Mouse (Mus musculus): ENCODE results near the gene Me1. TPM values are rescaled to one million over a fixed set of nuclear protein-coding genes. Genes with fewer than 3 reads are reported as not detected.

Me1 gene
- 47.1 and 54.1 TPM in 2 replicates for polyA plus RNA-seq (2015; fragmentation: Nextera tagmentation; extraction: Ambion mirVana)

DNA sequence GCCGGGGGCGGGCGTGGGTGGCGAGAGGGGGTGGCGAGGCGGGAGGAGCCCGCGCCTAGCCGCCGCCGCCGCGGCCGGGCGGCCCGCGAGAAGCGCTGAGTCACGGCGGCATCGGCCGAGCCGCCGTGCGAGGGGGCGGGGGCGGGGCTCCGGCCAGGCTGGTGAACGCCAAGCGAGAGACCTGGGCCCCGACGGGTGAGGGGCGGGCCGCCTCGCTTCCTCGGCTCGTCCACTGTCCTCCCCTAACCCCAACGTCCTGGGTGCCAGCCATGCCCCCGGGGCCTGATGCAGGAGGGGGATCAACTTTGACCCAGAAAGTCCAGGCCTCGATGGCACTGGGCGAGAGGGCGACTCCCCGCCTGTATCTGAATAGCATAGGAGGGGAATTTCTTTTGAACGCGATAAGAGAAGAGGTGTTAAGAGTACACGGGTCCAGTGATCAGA, at the start of gene Me1:
Me1 (minus strand) TSS at position 136 of the 444 bp plus-strand sequence.
- H3K4me3 ChIP-seq (replicated peaks) = peak within 1 kb of the TSS; percentile 80
- no peaks in the 10 kb centered on the region for H3K36me3 ChIP-seq
- peak within 1 kb of the TSS; percentile 77 for H3K27ac ChIP-seq (replicated peaks)
- H3K9ac ChIP-seq (replicated peaks) = peak within 1 kb of the TSS; percentile 85
- peak; percentile 86 for ATAC-seq (ENCODE audit: low FRiP score)
- H3K27me3 ChIP-seq (replicated peaks) = no peaks in the 10 kb centered on the region
- 4% methylated on average over 12 of the region's 46 CpGs for WGBS
- H3K9me3 ChIP-seq (replicated peaks) = no peaks in the 10 kb centered on the region
- peak within 1 kb of the TSS; percentile 80 for H3K4me2 ChIP-seq
- H3K4me1 ChIP-seq = peaks cover 5% of the 10 kb centered on the region; the same call in 1 of the 2 replicates

DNA sequence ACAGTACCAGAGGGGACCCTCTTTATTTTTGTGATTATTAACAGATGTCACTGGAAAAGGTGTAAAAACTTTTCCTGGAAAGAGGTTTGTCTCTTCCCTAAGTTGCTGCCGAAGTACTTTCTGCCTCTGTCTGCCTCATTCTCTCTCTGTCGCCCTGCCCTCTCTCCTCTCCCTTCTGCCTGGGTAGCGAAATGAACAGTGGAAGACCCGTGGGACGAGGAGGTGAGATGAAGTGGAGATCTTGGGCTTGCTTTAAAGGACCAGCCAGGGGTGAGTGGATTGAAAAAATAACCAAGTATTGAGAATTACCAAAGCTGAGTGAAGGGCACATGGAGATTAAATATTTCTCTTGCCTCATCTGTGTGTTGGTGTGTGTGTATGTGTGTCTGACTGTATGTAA, 48.3 kb upstream of the Me1 start:
- Histone ChIP-seq H3K4me2 (peak overlapping the region; percentile 79), H3K4me1 (peaks cover 11% of the 10 kb centered on the region), H3K4me3 (replicated peaks) (peak overlapping the region; percentile 41), H3K36me3 (no peaks in the 10 kb centered on the region), H3K27me3 (replicated peaks) (no peaks in the 10 kb centered on the region), H3K9ac (replicated peaks) (peak overlapping the region; percentile 51; the same call in 1 of the 2 replicates), H3K27ac (replicated peaks) (no peak overlapping the region), H3K9me3 (replicated peaks) (no peaks in the 10 kb centered on the region)
- 43% methylated on average over 5 of the region's 5 CpGs for WGBS
- no peak for ATAC-seq (ENCODE audit: low FRiP score)

DNA sequence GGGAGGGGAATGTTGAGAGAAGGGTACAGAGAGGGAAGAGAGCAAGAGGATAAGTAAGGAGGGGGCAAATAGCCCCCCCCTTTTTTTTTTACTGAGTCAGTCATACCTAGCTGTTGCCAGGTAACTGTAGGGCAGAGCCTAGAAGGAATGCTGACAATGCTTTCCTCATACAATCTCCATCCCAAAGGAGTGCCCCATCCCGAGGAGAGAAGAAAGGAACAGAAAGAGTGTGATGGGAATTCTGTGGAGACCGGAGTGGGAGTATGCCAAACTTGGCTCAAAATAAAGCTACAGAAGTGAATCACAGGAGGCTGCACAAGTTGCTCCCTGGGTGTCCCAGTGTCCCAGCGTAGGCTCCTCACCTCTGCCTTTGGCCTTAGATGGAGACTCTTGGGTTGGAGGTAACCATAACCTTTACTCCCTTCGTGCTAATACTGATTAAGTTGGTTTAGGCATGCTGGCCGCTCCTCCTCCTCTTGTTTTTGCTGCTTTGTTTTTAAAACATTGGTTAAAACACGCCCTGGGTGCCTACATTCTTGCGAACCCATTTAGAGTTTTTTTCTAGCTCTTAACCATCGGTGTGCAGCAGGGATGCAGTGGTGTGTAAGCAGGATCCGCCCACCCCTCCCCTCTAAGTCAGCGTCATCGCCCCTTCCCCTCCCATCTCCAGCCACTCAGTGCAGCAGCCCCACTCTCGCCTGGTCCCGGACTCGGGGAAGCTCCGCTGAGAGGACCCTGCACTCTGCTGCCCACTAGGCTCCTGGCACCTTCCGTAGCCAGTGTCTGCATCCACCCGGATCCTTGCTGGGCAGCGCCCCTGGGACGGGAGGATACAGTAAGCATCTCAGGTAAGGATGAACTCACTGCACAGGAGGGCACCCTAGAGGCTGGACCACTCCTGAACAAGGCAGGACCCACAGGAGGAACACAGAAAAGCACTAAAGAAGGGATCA, 47.5 kb upstream of the Me1 start, which contains the start of gene Prss35:
Prss35 (plus strand) TSS at position 691 of the 953 bp plus-strand sequence.
- H3K9me3 ChIP-seq (replicated peaks) = no peaks in the 10 kb centered on the region
- no peaks in the 10 kb centered on the region for H3K27me3 ChIP-seq (replicated peaks)
- H3K9ac ChIP-seq (replicated peaks) = peak within 1 kb of the TSS; percentile 51
- peak within 1 kb of the TSS; percentile 41 for H3K4me3 ChIP-seq (replicated peaks)
- no peaks in the 10 kb centered on the region for H3K36me3 ChIP-seq
- no peak within 1 kb of the TSS for H3K27ac ChIP-seq (replicated peaks)
- peak; percentile 88 for ATAC-seq (ENCODE audit: low FRiP score)
- 2% methylated on average over 19 of the region's 19 CpGs for WGBS
- peaks cover 11% of the 10 kb centered on the region for H3K4me1 ChIP-seq
- peak within 1 kb of the TSS; percentile 79 for H3K4me2 ChIP-seq

- Histone ChIP-seq H3K27ac (replicated peaks) (no peak overlapping the region), H3K36me3 (no peaks in the 10 kb centered on the region), H3K4me3 (replicated peaks) (no peak overlapping the region), H3K27me3 (replicated peaks) (no peaks in the 10 kb centered on the region), H3K9me3 (replicated peaks) (no peaks in the 10 kb centered on the region), H3K4me2 (no peak overlapping the region), H3K9ac (replicated peaks) (no peak overlapping the region), H3K4me1 (peaks cover 11% of the 10 kb centered on the region)
- 25% methylated on average over 3 of the region's 3 CpGs for WGBS
- no peak for ATAC-seq (ENCODE audit: low FRiP score)
Measured at GRCm38 (mm10) chr9:86739971-86740370, 44.2 kb upstream of the Me1 start.

DNA sequence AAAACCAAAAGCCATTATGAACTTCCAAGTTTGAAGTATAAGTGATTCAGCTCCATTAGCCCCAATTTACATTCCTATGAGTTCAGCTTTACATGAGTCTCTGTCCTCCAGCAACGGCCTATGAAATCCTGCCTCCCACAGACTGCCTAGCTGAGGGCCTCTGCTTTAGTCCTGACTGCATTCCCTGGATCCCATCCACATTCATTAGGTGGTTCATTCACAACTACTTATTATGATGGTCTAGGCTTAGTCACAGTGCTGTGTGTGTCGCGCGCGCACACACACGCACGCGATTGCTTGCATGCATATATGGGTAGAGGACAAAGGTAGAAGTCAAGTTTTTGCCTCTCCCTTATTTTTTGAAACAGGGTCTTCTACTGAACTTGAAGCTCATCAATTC, 43.0 kb upstream of the Me1 start:
- Histone ChIP-seq H3K9ac (replicated peaks) (no peak overlapping the region), H3K4me1 (peaks cover 10% of the 10 kb centered on the region), H3K36me3 (no peaks in the 10 kb centered on the region), H3K27ac (replicated peaks) (no peak overlapping the region), H3K4me2 (no peak overlapping the region), H3K9me3 (replicated peaks) (no peaks in the 10 kb centered on the region), H3K27me3 (replicated peaks) (no peaks in the 10 kb centered on the region), H3K4me3 (replicated peaks) (no peak overlapping the region)
- no peak for ATAC-seq (ENCODE audit: low FRiP score)
- 94% methylated on average over 8 of the region's 8 CpGs for WGBS

- no peak overlapping the region for H3K4me3 ChIP-seq (replicated peaks)
- 89% methylated on average over 1 of the region's 1 CpGs for WGBS
- H3K27ac ChIP-seq (replicated peaks) = no peak overlapping the region
- no peak overlapping the region for H3K4me2 ChIP-seq
- no peaks in the 10 kb centered on the region for H3K27me3 ChIP-seq (replicated peaks)
- no peaks in the 10 kb centered on the region for H3K36me3 ChIP-seq
- H3K9ac ChIP-seq (replicated peaks) = no peak overlapping the region
- ATAC-seq (ENCODE audit: low FRiP score) = no peak
- peaks cover 3% of the 10 kb centered on the region for H3K4me1 ChIP-seq
- H3K9me3 ChIP-seq (replicated peaks) = no peaks in the 10 kb centered on the region
Measured at GRCm38 (mm10) chr9:86738067-86738466, 42.3 kb upstream of the Me1 start.

- Histone ChIP-seq H3K9ac (replicated peaks) (no peak overlapping the region), H3K4me1 (no peaks in the 10 kb centered on the region), H3K27ac (replicated peaks) (no peak overlapping the region), H3K36me3 (no peaks in the 10 kb centered on the region), H3K9me3 (replicated peaks) (no peaks in the 10 kb centered on the region), H3K4me2 (no peak overlapping the region), H3K27me3 (replicated peaks) (no peaks in the 10 kb centered on the region), H3K4me3 (replicated peaks) (no peak overlapping the region)
- ATAC-seq (ENCODE audit: low FRiP score) = no peak
- 95% methylated on average over 4 of the region's 4 CpGs for WGBS
Measured at GRCm38 (mm10) chr9:86736991-86737390, 41.2 kb upstream of the Me1 start.

GRCm38 (mm10) chr9:86734795-86735194, 39.0 kb upstream of the Me1 start:
- no peak for ATAC-seq (ENCODE audit: low FRiP score)
- no peak overlapping the region for H3K4me2 ChIP-seq
- 65% methylated on average over 9 of the region's 9 CpGs for WGBS
- no peak overlapping the region for H3K4me3 ChIP-seq (replicated peaks)
- H3K9me3 ChIP-seq (replicated peaks) = no peaks in the 10 kb centered on the region
- H3K9ac ChIP-seq (replicated peaks) = no peak overlapping the region
- H3K4me1 ChIP-seq = no peaks in the 10 kb centered on the region
- H3K27me3 ChIP-seq (replicated peaks) = no peaks in the 10 kb centered on the region
- no peaks in the 10 kb centered on the region for H3K36me3 ChIP-seq
- H3K27ac ChIP-seq (replicated peaks) = no peak overlapping the region

DNA sequence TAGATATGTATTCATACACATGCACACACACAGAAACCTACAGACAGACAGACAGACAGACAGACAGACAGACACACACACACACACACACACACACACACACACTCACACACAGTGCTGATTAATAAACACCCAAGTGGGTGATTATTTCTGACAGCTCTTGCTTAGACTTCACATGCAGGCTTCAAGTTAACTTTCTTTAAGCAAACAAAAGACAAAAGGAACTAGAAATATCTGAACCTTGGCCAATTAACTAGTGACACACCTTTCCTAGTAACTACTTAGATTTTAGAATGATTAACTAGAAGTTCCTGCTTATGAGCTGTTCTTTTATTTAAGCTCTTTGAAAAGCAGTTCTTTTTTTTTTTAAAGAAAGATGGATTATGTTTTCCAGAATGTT, 38.6 kb upstream of the Me1 start:
- Histone ChIP-seq H3K9ac (replicated peaks) (no peak overlapping the region), H3K4me1 (no peaks in the 10 kb centered on the region), H3K27me3 (replicated peaks) (no peaks in the 10 kb centered on the region), H3K4me3 (replicated peaks) (no peak overlapping the region), H3K9me3 (replicated peaks) (no peaks in the 10 kb centered on the region), H3K36me3 (no peaks in the 10 kb centered on the region), H3K4me2 (no peak overlapping the region), H3K27ac (replicated peaks) (no peak overlapping the region)
- ATAC-seq (ENCODE audit: low FRiP score) = no peak

DNA sequence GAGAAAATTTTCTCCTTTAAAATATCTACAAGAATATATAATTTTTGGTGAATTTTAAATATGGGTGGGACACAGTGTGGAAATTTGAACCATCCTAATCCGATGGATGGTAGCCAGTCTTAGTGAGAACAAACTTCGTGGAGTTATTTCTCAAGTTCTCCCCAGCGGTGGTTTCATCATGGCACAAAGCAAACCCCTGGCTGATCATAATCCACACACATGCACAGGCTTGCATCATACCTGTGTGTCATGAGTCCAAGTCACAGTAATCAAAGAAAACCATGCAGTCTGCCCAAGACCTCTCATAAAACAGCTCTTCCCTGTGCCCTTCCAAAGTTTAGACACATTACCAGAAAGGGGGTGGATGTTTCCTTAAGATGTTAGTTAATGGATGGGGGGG, 34.1 kb upstream of the Me1 start:
- ATAC-seq (ENCODE audit: low FRiP score) = no peak
- 94% methylated on average over 3 of the region's 3 CpGs for WGBS
- Histone ChIP-seq H3K4me1 (peaks cover 2% of the 10 kb centered on the region; the same call in 1 of the 2 replicates), H3K27ac (replicated peaks) (no peak overlapping the region), H3K27me3 (replicated peaks) (no peaks in the 10 kb centered on the region), H3K9ac (replicated peaks) (no peak overlapping the region), H3K4me2 (no peak overlapping the region), H3K36me3 (no peaks in the 10 kb centered on the region), H3K4me3 (replicated peaks) (no peak overlapping the region), H3K9me3 (replicated peaks) (no peaks in the 10 kb centered on the region)

GRCm38 (mm10) chr9:86729084-86729483, 33.3 kb upstream of the Me1 start:
- WGBS = 78% methylated on average over 1 of the region's 1 CpGs
- no peak overlapping the region for H3K4me3 ChIP-seq (replicated peaks)
- peaks cover 2% of the 10 kb centered on the region; the same call in 1 of the 2 replicates for H3K4me1 ChIP-seq
- no peak overlapping the region for H3K27ac ChIP-seq (replicated peaks)
- H3K36me3 ChIP-seq = no peaks in the 10 kb centered on the region
- no peaks in the 10 kb centered on the region for H3K9me3 ChIP-seq (replicated peaks)
- ATAC-seq (ENCODE audit: low FRiP score) = no peak
- H3K9ac ChIP-seq (replicated peaks) = no peak overlapping the region
- H3K4me2 ChIP-seq = no peak overlapping the region
- no peaks in the 10 kb centered on the region for H3K27me3 ChIP-seq (replicated peaks)

- Histone ChIP-seq H3K36me3 (no peaks in the 10 kb centered on the region), H3K4me3 (replicated peaks) (no peak overlapping the region), H3K27ac (replicated peaks) (no peak overlapping the region), H3K4me1 (peaks cover 2% of the 10 kb centered on the region; the same call in 1 of the 2 replicates), H3K9ac (replicated peaks) (no peak overlapping the region), H3K4me2 (no peak overlapping the region), H3K9me3 (replicated peaks) (no peaks in the 10 kb centered on the region), H3K27me3 (replicated peaks) (no peaks in the 10 kb centered on the region)
- WGBS = 91% methylated on average over 10 of the region's 10 CpGs
- no peak for ATAC-seq (ENCODE audit: low FRiP score)
Measured at GRCm38 (mm10) chr9:86728214-86728814, 32.6 kb upstream of the Me1 start.

Data from neural tube, embryonic 15.5 days (tissue).